Mouse (Mus musculus): ENCODE measurements around the gene Fancd2. TPM values are rescaled to one million over a fixed set of nuclear protein-coding genes. Genes with fewer than 3 reads are reported as not detected.
A peak's percentile ranks its signal among the peaks of the same experiment; 100 is the strongest.

Gene Fancd2
- polyA plus RNA-seq, 1 experiment from 2014 or later = 8.0 TPM

DNA sequence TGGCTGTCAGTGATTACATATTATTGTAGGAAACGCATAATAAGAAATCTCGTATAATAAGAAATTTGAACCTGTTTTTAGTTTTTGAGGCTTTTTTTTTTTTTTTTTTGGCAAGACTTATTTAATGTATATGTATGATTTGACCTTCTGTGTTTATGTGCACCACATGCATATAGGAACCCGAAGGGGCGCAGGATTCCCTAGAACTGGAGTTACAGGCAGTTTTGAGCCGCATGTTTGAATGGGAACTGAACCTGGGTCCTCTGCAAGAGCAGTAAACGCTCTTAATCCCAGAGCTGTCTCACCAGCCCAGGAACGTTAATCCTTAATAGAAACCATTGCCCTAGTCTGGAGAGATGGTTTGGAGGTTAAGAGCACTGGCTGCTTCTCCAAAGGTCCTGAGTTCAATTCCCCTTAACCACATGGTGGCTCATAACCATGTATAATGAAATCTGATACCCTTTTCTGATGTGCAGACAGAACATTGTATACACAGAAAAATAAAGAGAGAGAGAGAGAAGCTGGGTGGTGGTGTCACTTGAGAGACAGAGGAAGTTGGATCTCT, 440 bp downstream of the Fancd2 start:
- Histone ChIP-seq H3K9ac (peak overlapping the region; percentile 94), H3K9me3 (no peaks in the 10 kb centered on the region), H3K27ac (replicated peaks) (peak overlapping the region; percentile 77), H3K4me2 (peak overlapping the region; percentile 67), H3K27me3 (replicated peaks) (no peaks in the 10 kb centered on the region), H3K36me3 (peaks cover 29% of the 10 kb centered on the region), H3K4me3 (peak overlapping the region; percentile 89), H3K4me1 (peaks cover 25% of the 10 kb centered on the region)
- ATAC-seq (ENCODE audit: extremely low read depth, insufficient number of reproducible peaks, low FRiP score, low TSS enrichment) = no peak
- 7% methylated on average over 7 of the region's 7 CpGs for WGBS

DNA sequence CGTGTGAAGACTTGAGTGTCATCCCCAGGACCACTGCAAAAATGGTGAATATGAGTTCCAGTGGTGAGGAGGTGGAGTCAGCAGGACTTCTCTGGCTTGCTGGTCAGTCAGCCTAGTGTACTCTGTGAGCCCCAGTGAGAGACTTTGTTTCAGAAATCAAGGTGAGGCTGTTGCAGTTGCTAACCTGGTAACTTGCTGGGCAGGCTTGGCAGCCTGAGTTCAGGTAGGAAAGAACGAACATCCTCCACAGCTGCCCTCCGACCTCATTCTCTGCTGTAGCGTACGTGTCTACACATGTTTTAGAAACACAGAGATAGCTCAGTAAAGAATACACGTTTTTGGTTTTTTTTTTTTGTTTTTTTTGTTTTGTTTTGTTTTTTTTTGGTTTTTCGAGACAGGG, 3.4 kb downstream of the Fancd2 start:
- Histone ChIP-seq H3K36me3 (peaks cover 30% of the 10 kb centered on the region), H3K4me2 (no peak overlapping the region), H3K9ac (no peak overlapping the region), H3K4me3 (no peak overlapping the region), H3K27me3 (replicated peaks) (no peaks in the 10 kb centered on the region), H3K9me3 (no peaks in the 10 kb centered on the region), H3K4me1 (peaks cover 18% of the 10 kb centered on the region), H3K27ac (replicated peaks) (no peak overlapping the region)
- no peak for ATAC-seq (ENCODE audit: extremely low read depth, insufficient number of reproducible peaks, low FRiP score, low TSS enrichment)
- WGBS = 78% methylated on average over 7 of the region's 7 CpGs

DNA sequence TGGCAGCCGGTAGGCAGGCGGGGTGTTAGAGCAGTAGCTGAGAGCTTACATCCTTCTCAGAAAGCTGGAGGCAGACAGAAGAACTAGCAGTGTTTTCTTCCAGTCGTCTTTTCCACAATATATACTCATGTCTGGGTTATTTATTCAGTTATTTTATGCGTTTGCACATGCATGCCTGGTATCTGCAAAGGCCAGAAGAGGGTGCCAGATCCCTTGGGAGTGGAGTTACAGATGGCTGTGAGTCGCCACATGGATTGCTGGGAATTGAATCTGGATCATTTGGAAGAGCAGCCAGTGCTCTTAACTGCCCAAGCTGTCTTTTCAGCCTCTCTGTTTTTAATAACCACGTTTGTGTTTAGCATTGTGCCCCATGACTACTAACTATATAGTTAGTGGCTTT, 10.1 kb downstream of the Fancd2 start:
- H3K27ac ChIP-seq (replicated peaks) = no peak overlapping the region
- no peak overlapping the region for H3K9ac ChIP-seq
- no peak for ATAC-seq (ENCODE audit: extremely low read depth, insufficient number of reproducible peaks, low FRiP score, low TSS enrichment)
- H3K36me3 ChIP-seq = peaks cover 50% of the 10 kb centered on the region
- no peak overlapping the region for H3K4me3 ChIP-seq
- no peaks in the 10 kb centered on the region for H3K27me3 ChIP-seq (replicated peaks)
- no peaks in the 10 kb centered on the region for H3K9me3 ChIP-seq
- H3K4me1 ChIP-seq = no peaks in the 10 kb centered on the region
- no peak overlapping the region for H3K4me2 ChIP-seq
- 83% methylated on average over 6 of the region's 6 CpGs for WGBS

DNA sequence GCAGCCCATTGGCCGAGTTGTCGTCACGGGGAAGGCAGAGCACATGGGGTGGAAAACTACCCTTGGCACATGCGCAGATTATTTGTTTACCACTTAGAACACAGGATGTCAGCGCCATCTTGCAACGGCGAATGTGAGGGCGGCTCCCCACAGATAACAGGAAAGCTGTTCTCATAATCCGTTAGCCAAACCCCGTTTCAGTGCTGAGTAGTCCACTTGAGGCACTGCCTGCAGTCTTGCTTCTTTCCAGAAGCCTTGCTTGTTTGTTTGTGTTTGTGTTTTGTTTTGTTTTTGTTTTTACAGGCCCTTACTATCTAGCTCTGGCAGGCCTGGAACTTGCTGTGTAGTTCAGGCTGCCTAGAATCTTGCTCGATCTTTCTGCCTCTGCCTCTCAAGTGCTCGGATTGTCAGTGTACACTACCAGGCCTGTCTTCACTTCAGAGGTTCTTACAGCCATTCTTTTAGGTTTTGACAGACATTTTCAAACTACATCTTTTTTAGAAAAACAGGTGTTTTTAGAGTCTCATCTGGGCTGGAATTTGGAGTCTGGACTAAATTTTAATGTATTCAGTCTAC, 12.5 kb downstream of the Fancd2 start:
- no peak overlapping the region for H3K27ac ChIP-seq (replicated peaks)
- no peak overlapping the region for H3K4me2 ChIP-seq
- H3K9ac ChIP-seq = no peak overlapping the region
- H3K27me3 ChIP-seq (replicated peaks) = no peaks in the 10 kb centered on the region
- peaks cover 50% of the 10 kb centered on the region for H3K36me3 ChIP-seq
- H3K4me1 ChIP-seq = no peaks in the 10 kb centered on the region
- ATAC-seq (ENCODE audit: extremely low read depth, insufficient number of reproducible peaks, low FRiP score, low TSS enrichment) = no peak
- 87% methylated on average over 9 of the region's 12 CpGs for WGBS
- no peak overlapping the region for H3K4me3 ChIP-seq
- no peaks in the 10 kb centered on the region for H3K9me3 ChIP-seq

DNA sequence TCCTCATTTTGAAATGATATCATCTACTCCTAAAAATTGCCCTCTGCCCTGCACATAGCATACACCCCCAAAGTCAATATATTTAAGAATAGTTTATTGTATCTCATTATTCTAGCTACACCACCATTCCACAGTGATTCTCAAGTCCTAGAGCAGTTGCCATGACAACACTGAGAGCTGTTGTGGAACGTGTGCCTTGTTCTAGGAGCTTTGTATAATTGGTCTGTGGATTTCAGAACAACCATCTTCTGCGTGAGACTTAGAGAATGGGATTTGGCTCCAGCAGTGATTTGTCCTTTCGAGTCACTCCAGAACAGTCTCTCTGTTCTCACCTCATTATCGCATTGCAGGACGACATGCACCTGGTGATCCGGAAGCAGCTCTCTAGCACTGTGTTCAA, 28.3 kb downstream of the Fancd2 start:
- Histone ChIP-seq H3K27ac (replicated peaks) (no peak overlapping the region), H3K4me3 (no peak overlapping the region), H3K36me3 (peaks cover 50% of the 10 kb centered on the region), H3K4me1 (no peaks in the 10 kb centered on the region), H3K9me3 (no peaks in the 10 kb centered on the region), H3K27me3 (replicated peaks) (no peaks in the 10 kb centered on the region), H3K9ac (no peak overlapping the region), H3K4me2 (no peak overlapping the region)
- WGBS = 84% methylated on average over 6 of the region's 6 CpGs
- ATAC-seq (ENCODE audit: extremely low read depth, insufficient number of reproducible peaks, low FRiP score, low TSS enrichment) = no peak

DNA sequence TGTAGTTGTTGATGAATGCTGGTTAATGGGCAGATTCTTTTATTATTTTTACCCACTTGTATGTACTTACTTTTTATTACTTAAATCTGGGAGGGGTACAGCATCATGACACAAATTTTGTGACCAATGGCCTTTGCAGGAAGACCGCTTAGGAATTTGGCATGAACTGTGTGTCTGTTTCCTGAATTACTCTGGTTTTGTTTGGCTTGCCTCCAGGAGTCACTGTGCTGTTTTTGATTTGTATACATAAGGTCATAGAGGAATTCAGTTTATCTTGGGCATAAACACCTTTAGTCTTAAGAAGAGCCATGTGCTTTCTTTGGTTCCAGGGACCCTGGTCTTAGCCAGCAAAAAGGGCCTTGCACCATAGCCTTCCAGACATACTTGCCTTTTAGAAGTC, 33.1 kb downstream of the Fancd2 start:
- Histone ChIP-seq H3K36me3 (peaks cover 74% of the 10 kb centered on the region), H3K4me2 (no peak overlapping the region), H3K9me3 (no peaks in the 10 kb centered on the region), H3K9ac (no peak overlapping the region), H3K27ac (replicated peaks) (no peak overlapping the region), H3K4me1 (no peaks in the 10 kb centered on the region), H3K4me3 (no peak overlapping the region), H3K27me3 (replicated peaks) (no peaks in the 10 kb centered on the region)
- WGBS = 62% methylated on average over 1 of the region's 1 CpGs
- ATAC-seq (ENCODE audit: extremely low read depth, insufficient number of reproducible peaks, low FRiP score, low TSS enrichment) = no peak

DNA sequence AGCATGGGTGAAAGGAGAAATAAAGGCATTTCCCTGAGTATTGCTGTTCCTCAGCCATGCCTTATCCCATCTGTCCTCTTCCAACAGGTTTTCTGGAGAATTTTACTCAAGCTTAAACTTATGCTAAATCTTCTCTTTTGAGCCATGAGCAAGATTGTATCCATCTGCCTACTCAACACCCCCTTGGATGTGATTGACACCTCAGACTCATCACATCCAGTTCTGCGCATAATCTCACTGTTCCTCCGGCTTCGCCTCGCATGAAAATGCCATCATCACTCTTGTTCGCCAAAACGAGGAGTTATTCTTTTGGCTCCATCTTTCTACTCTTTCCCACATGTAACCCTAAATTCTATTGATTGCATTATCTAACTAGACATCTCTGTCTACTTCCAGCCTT, 44.6 kb downstream of the Fancd2 start:
- H3K36me3 ChIP-seq = peaks cover 61% of the 10 kb centered on the region
- H3K9ac ChIP-seq = no peak overlapping the region
- no peak overlapping the region for H3K4me2 ChIP-seq
- no peak overlapping the region for H3K4me3 ChIP-seq
- no peaks in the 10 kb centered on the region for H3K4me1 ChIP-seq
- no peak overlapping the region for H3K27ac ChIP-seq (replicated peaks)
- no peaks in the 10 kb centered on the region for H3K9me3 ChIP-seq
- H3K27me3 ChIP-seq (replicated peaks) = no peaks in the 10 kb centered on the region
- ATAC-seq (ENCODE audit: extremely low read depth, insufficient number of reproducible peaks, low FRiP score, low TSS enrichment) = no peak
- WGBS = 95% methylated on average over 6 of the region's 6 CpGs

DNA sequence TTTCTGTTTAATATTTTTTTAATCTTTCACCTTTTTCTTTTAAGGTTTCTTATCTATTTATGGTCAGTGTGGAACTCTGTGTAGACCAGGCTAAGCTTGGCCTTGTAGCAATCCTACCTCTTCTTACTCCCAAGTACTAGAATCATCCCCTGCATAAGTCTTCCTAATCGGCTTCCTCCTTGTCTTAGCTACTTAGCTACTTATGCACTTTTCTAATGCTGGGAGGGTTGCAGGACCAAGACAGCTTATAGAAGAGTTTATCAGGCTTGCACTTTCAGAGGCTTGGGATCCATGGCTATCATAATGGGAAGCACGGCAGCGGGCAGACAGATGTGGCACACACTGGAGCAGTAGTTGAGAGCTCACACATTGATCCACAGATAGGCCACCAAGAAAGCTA, 47.8 kb downstream of the Fancd2 start:
- 87% methylated on average over 3 of the region's 3 CpGs for WGBS
- no peak overlapping the region for H3K4me2 ChIP-seq
- H3K9me3 ChIP-seq = no peaks in the 10 kb centered on the region
- no peaks in the 10 kb centered on the region for H3K4me1 ChIP-seq
- no peaks in the 10 kb centered on the region for H3K27me3 ChIP-seq (replicated peaks)
- H3K27ac ChIP-seq (replicated peaks) = no peak overlapping the region
- no peak overlapping the region for H3K4me3 ChIP-seq
- H3K9ac ChIP-seq = no peak overlapping the region
- ATAC-seq (ENCODE audit: extremely low read depth, insufficient number of reproducible peaks, low FRiP score, low TSS enrichment) = no peak
- peaks cover 59% of the 10 kb centered on the region for H3K36me3 ChIP-seq

DNA sequence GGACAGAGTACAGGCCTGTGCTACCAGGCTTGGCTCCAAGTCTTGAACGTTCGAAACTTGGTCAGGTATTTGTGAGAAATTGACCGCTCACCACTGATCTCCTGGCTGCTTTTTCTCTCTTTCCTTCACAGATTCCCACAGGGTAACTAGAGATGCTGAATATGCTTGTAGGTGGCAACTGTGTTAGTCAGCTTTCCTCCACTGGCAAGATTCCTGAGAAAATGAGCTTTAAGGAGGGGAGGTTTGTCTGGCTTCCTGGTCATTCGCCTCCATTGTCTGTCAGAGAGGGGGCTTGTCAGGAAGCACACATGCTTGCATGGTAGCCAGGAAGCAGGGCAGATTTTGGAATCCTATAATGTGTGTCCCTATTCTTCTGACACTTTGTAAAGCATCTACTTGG, 51.5 kb downstream of the Fancd2 start:
- no peak overlapping the region for H3K9ac ChIP-seq
- 79% methylated on average over 4 of the region's 4 CpGs for WGBS

DNA sequence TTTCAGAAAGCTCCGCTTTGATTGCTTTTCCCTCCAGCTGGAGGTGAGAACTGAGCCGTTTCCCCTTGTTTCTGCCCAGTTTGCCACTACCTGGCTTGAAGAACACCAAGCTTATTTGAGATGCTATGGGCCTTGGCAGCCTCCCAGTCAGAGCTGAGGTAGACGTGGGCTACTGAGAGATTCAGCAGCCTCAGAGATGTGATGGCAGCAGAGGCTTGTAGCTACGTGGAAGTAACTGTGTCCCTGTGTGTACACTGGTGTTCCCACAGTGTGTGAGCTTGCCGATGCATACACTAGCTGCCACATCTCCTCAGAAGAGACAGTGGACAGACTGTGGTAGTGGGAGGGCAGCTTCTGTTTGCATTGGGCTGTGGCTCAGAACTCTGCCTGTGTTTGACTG, 53.6 kb downstream of the Fancd2 start:
- no peak overlapping the region for H3K27ac ChIP-seq (replicated peaks)
- H3K9ac ChIP-seq = no peak overlapping the region
- H3K36me3 ChIP-seq = peaks cover 34% of the 10 kb centered on the region
- H3K4me2 ChIP-seq = no peak overlapping the region
- H3K4me3 ChIP-seq = no peak overlapping the region
- ATAC-seq (ENCODE audit: extremely low read depth, insufficient number of reproducible peaks, low FRiP score, low TSS enrichment) = no peak
- WGBS = 90% methylated on average over 5 of the region's 5 CpGs
- no peaks in the 10 kb centered on the region for H3K9me3 ChIP-seq
- H3K4me1 ChIP-seq = no peaks in the 10 kb centered on the region
- no peaks in the 10 kb centered on the region for H3K27me3 ChIP-seq (replicated peaks)

More for the DNA sequence above, 51.5 kb downstream of the Fancd2 start:
- Histone ChIP-seq H3K27ac (replicated peaks) (no peak overlapping the region), H3K36me3 (peaks cover 36% of the 10 kb centered on the region), H3K4me1 (no peaks in the 10 kb centered on the region), H3K27me3 (replicated peaks) (no peaks in the 10 kb centered on the region), H3K4me2 (no peak overlapping the region), H3K4me3 (no peak overlapping the region), H3K9me3 (no peaks in the 10 kb centered on the region)
- no peak for ATAC-seq (ENCODE audit: extremely low read depth, insufficient number of reproducible peaks, low FRiP score, low TSS enrichment)

DNA sequence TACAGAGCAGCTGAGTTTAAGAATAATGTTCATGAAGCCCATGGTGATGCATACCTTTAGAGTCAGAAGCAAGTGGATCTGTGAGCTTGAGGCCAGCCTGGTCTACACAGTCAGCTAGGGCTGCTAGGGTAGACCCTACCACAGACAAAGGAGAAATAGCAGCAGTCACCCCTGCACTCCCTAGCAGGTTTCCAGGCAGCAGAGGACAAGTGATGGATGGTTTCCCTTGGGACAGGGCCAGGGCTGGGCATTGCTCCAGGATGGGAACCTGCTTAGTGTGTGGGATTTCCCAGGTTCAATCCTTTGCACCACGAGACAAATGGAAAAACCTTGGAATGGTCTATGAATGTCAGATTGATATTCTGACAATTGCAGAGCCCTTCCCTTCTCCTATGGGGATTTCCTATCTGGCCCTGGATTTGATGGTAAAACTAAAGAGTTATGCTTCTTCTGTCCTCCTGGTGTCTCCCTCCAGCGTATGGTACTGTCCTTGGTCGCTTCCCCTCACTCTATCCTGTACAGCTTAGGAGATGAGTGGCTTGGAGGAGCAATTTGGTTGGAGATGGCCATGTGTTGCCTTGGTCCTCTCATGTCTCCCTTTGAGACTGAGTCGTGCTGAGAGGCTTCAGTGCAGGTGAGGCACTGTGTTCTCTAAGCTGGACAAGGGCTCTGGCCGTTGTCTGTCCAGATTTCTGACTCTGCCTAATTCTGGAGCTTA, 55.1 kb downstream of the Fancd2 start:
- no peak overlapping the region for H3K27ac ChIP-seq (replicated peaks)
- ATAC-seq (ENCODE audit: extremely low read depth, insufficient number of reproducible peaks, low FRiP score, low TSS enrichment) = 0 out of 2 replicates have a peak, but pooled peaks have one; percentile 54
- WGBS = 63% methylated on average over 5 of the region's 5 CpGs
- peaks cover 30% of the 10 kb centered on the region for H3K36me3 ChIP-seq
- H3K27me3 ChIP-seq (replicated peaks) = no peaks in the 10 kb centered on the region
- H3K4me1 ChIP-seq = no peaks in the 10 kb centered on the region
- no peak overlapping the region for H3K4me2 ChIP-seq
- H3K9me3 ChIP-seq = no peaks in the 10 kb centered on the region
- H3K4me3 ChIP-seq = no peak overlapping the region
- H3K9ac ChIP-seq = no peak overlapping the region

DNA sequence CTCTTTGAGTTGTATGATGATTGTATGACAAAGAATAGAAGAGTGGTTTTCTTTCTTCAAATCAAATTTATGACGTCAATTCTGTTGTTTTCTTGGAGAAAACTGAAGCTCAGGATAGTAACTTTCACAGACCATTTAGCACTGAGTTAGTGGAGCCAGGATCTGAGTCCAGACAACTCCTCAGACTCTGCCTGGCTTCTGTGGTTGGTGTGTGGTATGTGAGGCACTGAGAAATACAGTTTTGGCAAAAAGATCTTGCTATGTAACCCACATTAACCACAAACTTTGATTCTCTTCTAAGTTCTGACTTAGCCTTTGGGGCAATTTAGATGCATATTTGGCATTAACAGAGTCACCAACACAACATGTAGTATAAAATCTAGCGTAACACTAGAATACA, 61.2 kb downstream of the Fancd2 start:
- no peak for ATAC-seq (ENCODE audit: extremely low read depth, insufficient number of reproducible peaks, low FRiP score, low TSS enrichment)
- Histone ChIP-seq H3K36me3 (peaks cover 20% of the 10 kb centered on the region), H3K4me3 (no peak overlapping the region), H3K4me1 (no peaks in the 10 kb centered on the region), H3K27ac (replicated peaks) (no peak overlapping the region), H3K4me2 (no peak overlapping the region), H3K27me3 (replicated peaks) (no peaks in the 10 kb centered on the region), H3K9me3 (no peaks in the 10 kb centered on the region), H3K9ac (no peak overlapping the region)
- 86% methylated on average over 2 of the region's 2 CpGs for whole genome bisulfite sequencing

All from heart, embryonic 13.5 days (tissue).